Mouse (Mus musculus): ENCODE measurements at regions not wholly inside any gene's neighbourhood (a gene's known extent, or its start where the extent isn't known, plus 50 kb on each side); places are given as distances from the start of the nearest gene placed in this dataset.
A peak's percentile ranks its signal among the peaks of the same experiment; 100 is the strongest.
"Not testable (repeated sequence)": the region's sequence is repeated elsewhere in the genome, so short reads cannot be mapped to it uniquely, and the experiment has no call there.

DNA sequence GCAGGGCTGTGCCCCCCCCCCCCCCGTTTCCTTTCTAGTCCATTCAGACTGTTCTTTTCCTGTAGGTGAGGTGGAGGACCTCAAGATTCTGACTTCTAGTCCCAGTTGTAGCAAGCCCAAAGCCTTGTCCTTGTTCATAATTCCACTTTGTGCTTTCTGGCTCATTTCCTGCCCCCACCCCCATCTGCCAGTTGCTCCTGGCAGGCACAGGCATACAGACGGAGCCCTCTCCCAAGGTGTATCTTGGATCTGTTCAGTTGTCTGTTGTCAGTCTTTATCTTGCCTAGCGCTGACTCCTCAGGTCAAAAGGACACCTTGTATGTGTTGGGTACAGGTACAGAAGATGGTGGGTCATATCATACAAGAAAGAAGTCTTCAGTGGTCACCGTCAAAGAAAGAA, 81.9 kb downstream of the Fam43a start:
- no peak for DNase-seq
- intact Hi-C loops (cut with DNase I), result no loop called here

- DNase-seq, result no peak
- intact Hi-C loops (cut with DNase I), result no loop called here
Observed at GRCm38 (mm10) chr16:30683986-30684385, 84.5 kb downstream of the Fam43a start.

- intact Hi-C loops (cut with DNase I), result no loop called here
- no peak for DNase-seq
Observed at GRCm38 (mm10) chr16:30686536-30686935, 87.0 kb downstream of the Fam43a start.

GRCm38 (mm10) chr16:30687225-30687624, 87.7 kb downstream of the Fam43a start:
- intact Hi-C loops (cut with DNase I), result no loop called here

DNA sequence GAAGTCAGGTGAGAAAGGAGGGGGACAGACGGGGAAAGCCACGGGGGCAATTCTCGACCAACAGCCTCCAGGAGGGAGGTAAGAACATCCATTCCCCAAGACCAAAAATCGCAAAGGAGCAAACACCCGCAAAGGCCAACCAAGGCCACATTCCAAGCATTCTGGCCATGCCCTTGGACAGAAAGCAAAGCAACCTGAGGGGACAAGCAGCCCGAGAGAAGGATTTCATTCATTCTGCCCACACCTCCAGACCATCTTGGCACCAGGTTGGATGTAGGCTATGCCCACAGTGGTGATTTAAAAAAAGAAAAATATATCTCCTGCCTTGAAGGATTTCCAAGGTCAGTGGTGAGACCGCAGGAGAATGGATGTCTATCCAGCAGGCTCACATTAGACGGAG, 88.2 kb downstream of the Fam43a start:
- DNase-seq, result no peak
- intact Hi-C loops (cut with DNase I), result no loop called here

More at GRCm38 (mm10) chr16:30687225-30687624, 87.7 kb downstream of the Fam43a start:
- DNase-seq, result no peak

DNA sequence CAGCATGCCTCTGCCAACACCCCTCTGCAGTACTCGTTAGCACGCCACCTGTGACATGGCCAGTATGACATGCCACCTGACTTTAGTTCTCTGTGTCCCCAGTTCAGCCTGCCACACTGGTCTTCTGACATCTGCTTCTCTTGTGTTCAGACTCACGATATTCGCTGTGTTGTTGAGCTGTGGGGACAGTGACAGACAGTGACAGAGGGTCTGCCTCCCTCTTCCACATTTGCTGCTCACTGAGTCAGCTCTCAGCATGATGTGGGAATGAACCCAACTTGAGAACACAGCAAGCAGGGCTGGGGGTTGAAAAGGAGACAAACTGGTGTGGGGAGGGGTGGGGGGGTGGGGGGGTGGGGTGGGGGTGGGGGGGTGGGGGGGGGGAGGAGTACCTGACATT, 91.0 kb downstream of the Fam43a start:
- intact Hi-C loops (cut with DNase I), result loop anchor here (5.0 kb wide), 1 partner anchor 33 kb away; no protein-coding TSS in a partner anchor
- no peak for DNase-seq

GRCm38 (mm10) chr16:30691964-30692363, 92.4 kb downstream of the Fam43a start:
- no peak for DNase-seq
- intact Hi-C loops (cut with DNase I), result loop anchor here (5.0 kb wide), 1 partner anchor 35 kb away; no protein-coding TSS in a partner anchor

DNA sequence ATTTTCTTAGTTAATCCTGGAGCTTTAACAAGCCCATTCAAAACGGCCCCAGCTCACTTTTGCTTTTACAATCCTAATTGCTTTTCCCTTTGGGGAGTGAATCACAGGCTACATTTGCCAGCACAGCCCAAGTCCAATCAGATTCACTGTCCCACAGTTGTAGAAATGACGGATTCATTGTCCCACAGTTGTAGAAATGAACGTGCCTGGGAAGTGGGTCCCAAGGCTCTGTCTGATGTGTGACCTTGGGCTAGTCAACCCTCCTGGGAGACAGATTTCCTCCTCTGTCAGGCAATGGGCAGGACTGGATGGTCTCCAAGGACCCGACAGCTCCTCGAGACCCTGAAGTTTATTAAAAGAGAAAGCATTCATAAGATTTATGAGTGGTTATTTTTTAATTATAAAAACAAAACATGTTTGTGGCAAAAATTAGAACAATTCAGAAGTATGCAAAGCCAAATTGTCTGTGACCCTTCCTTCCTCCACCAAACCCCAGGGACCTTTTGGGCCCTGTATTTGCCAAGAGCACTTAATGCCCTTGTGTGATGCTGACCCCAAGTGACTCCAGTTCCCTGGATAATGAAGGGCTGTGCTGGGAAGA, 93.1 kb downstream of the Fam43a start:
- DNase-seq, result peak in 1 of 2 experiments; percentile 21
- intact Hi-C loops (cut with DNase I), result loop anchor here (5.0 kb wide), 1 partner anchor 35 kb away; no protein-coding TSS in a partner anchor

- intact Hi-C loops (cut with DNase I), result loop anchor here (5.0 kb wide), 1 partner anchor 36 kb away; no protein-coding TSS in a partner anchor
- DNase-seq, result no peak
Observed at GRCm38 (mm10) chr16:30693206-30693605, 93.7 kb downstream of the Fam43a start.

- intact Hi-C loops (cut with DNase I), result loop anchor here (5.0 kb wide), 1 partner anchor 37 kb away; no protein-coding TSS in a partner anchor
Observed at GRCm38 (mm10) chr16:30693839-30694527, 94.5 kb downstream of the Fam43a start.

GRCm38 (mm10) chr16:30695691-30696090, 96.2 kb downstream of the Fam43a start:
- intact Hi-C loops (cut with DNase I), result no loop called here
- DNase-seq, result no peak

More at GRCm38 (mm10) chr16:30693839-30694527, 94.5 kb downstream of the Fam43a start:
- no peak for DNase-seq

- intact Hi-C loops (cut with DNase I), result no loop called here
- no peak for DNase-seq
Observed at GRCm38 (mm10) chr16:30697209-30697608, 97.7 kb downstream of the Fam43a start.

DNA sequence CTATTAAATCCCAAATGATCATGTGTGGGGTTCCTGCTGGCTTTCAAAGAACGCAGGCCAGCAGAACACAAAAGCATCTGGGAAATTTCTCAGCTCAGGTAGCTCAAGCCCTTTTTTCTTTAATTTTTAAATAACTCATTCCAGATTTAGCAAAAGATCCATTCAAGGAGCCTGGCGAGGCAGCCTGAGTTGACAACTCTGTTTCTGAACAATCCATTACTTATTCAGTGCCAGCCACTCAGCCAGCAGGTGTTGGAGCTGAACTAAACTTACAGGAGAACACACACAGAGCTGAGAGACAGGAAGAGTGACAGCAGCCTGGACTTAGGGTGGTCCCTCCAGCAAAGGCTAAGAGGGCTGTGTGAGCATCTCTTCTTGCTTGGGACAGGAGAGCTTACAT, 98.3 kb downstream of the Fam43a start:
- DNase-seq, result no peak
- intact Hi-C loops (cut with DNase I), result no loop called here

DNA sequence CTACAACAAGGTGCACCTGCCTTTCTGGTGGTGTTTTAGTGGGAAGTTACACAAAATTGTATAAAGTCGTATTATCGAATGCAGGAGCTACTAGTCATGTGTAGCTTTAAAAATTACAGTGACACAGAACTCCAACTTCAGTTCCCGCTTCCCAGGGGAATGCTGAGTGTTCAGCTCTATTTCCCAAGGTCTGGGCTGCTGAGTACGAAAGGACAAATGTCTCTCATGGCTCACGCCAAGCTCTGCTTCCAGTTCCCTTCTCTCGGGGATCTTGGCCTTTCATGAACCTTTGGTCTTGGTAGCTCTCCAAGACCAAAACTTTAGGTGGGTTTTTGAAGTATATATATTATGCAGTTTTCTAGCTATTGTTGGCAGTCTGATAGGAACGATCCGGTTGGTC, 104.3 kb downstream of the Fam43a start:
- intact Hi-C loops (cut with DNase I), result no loop called here
- no peak for DNase-seq

DNA sequence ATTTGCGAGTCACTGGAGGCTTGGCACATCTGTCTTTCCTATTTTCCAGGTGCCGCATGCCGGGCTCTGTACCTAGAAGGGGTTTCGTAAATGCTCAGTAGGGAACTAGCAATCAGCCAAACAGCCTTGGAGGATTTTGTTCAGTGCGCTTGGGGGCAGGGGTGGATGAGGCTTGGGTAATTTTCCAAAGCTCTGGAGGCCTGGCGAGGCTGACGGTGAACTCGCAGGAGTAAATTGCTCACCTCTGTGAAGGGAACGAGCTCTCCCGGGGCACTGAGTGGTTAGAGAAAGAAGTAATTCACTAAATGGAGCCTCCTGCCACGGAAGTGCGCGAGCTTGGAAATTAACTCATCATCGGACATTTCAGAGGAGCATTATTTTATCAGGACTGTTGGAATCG, 110.0 kb downstream of the Fam43a start:
- intact Hi-C loops (cut with DNase I), result no loop called here
- DNase-seq, result no peak

DNA sequence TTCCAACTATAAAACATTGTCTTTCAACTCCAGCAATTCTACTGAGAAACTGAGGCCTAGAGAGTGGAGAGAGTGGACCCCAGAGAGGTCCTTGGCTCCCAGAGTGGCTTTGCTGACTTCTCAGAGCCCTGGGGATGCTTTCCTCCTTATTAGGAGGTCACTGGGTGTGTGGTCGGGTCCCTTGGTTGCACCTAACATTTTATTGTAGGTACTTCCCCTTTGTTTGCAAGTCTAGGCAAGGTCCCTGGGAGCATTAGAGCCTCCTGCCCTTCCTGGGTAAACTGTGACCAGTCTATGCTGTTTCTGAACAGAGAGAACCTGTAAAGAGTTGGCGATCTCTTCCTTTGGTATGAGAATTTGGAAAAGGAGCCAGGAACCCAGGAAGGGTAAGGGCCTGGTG, 110.5 kb downstream of the Fam43a start:
- intact Hi-C loops (cut with DNase I), result no loop called here
- no peak for DNase-seq

DNA sequence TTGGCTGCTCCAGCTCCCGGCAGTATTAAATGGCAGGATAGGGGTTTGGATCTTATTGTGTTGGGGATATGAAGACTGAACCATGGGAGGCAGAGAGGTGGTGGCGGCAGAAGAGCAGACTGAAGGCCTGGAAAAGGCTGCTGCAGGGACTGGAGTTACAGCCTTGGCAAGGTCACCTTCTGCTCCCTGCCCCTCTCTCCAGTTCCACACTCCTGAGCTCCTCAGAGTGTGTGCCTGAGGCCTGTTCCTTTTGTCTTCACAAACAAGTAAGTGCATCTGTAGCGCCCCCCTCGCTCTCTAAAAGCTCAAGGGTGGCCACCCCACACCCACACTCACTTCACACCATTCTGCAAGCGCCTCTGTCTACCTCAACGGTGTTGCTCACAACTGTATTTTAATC, 113.0 kb downstream of the Fam43a start:
- intact Hi-C loops (cut with DNase I), result no loop called here
- no peak for DNase-seq

GRCm38 (mm10) chr16:30717577-30717976, 118.1 kb downstream of the Fam43a start:
- intact Hi-C loops (cut with DNase I); DNase-seq: not testable (repeated sequence)

GRCm38 (mm10) chr16:30720791-30721190, 121.3 kb downstream of the Fam43a start:
- DNase-seq, result no peak
- intact Hi-C loops (cut with DNase I), result no loop called here

DNA sequence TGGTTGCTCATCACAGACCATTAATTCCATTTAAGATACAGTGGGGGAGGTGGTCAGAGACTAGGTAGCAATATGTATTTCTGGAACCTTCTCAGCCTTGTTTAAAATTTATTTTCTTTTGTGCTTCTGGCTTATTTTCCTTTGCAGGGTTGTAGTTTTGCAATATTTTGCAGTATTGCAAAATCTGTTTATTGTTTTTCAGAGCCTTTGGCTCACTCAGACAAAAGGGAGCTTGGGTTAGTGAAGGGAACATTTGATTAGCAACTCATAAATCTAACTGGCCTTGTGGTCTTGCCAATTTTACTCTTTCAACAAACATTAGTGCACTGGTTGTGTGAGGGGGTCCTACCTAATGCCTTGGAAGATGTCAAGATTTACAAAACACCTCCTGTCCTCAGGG, 121.7 kb downstream of the Fam43a start:
- DNase-seq, result no peak

DNA sequence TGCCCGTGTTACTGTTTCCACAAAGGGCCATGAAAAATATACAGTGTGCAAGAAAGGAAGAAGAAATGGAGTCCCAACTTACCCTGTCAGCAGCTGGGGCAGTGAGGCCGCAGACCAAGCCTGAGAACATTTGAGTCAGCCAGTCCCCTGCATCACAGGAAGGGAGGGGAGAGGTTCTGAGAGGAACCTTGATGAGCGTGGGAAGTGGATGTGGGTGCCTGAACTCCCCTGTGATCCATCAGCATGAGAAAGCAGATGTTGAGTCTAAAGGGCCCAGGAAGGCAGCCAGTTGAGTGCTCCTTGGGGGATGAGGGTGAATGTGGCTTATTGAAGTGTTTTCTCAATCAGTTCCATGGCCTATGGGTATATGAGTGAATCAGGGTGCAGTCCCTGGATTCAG, 122.8 kb downstream of the Fam43a start:
- intact Hi-C loops (cut with DNase I), result no loop called here
- no peak for DNase-seq

More for the DNA sequence above, 121.7 kb downstream of the Fam43a start:
- intact Hi-C loops (cut with DNase I), result no loop called here

DNA sequence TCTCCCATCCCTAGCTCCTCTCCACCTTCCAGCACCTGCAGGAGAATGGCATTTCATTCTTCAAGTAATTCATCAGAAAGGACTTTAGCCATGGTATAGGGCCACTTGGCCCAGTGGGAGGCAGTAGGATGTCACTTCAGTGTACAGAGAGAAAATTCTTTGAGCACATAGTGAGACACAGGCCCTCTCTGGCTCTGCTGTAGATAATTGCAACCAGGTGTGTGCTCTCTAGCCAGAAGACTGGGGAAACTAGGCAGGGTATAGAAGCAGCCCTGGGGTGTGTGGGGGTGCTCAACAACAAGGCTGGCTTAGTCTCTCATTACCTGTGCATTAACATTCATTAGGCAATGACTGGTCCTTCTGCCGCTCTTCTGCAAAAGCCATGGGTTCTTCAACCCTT, 125.1 kb downstream of the Fam43a start:
- intact Hi-C loops (cut with DNase I), result no loop called here
- no peak for DNase-seq

Measured in gastrocnemius, postnatal 36 days (tissue).